Mouse (Mus musculus) lung, adult 18-20 months (tissue): ENCODE data around the gene Tatdn3.

Source experiments
- DNase-seq, 2 experiments: peaks; one replicate each; pipeline ENCODE4 v3.0.0; 2022; ENCODE audit warnings: mixed read lengths in 2 of 2

The Tatdn3 gene

GRCm38 (mm10) chr1:191062781-191063485 lies at the start of gene Tatdn3, which contains the start of gene Nsl1:
TSS of gene Tatdn3 (minus strand) at chr1:191062932.
TSS of gene Nsl1 (plus strand) at chr1:191063012.
- peak; percentile 86 to 88 for DNase-seq

DNA sequence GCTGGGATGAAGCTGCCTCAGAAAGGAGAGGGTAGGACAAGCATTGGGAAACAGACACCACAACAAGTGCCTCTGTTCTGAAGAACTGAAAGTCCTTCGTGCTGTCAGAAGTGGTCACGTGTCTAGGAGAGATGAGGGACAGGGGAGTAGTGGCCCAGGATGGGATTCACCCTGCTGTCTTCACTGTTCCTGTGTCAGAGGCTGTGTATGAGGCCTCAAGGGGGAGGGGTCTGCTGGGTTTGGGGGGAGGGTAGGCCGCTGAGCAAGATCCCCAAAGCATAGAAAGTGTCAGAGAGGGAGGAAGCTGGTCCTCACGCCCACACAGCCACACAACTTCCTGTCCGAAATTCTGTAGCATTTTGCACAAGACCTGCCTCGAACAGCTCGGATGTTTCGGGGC lies 48.4 kb upstream of the Tatdn3 start:
- peak; percentile 28 to 38 for DNase-seq

DNA sequence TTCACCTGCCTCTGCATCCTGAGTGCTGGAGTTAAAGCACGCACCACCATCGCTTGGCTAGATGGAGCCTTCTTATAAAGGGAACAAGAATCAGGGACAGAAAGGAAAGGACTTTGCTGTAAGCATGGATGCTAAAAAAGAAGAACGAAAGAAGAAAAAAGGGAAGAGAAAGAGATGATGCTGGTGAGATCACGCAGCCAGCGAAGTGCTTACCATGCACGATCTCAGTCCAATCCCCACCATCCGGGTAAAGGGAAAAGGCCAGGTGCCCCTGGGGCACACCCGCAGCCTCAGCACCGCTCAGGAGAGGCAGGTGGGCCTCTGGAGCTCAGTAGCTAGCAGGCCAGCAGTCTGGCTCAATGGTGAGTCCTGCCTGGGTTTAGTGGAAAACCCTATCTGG lies 47.2 kb upstream of the Tatdn3 start:
- DNase-seq: no peak

DNA sequence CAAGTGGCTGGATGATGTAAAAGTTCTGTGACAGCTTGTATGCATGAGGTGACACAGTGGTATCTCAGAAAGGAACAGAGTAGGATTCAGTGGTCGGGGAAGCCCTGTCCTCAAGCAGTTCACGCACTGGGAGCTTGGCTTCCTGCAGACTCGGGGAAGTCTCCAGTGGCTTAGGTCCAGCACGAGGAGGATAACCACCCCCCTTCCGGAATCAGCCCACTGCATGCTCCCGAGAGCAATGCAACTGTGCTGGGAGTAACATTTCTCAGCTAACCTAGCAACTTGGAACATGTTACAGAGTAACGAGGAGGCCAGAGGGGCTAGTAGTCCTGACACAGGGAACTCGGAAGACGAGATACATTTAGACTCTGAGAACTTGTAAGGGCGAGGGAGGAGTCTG lies 44.6 kb upstream of the Tatdn3 start:
- no peak for DNase-seq

GRCm38 (mm10) chr1:191105246-191105645 lies 42.5 kb upstream of the Tatdn3 start:
- DNase-seq: no peak

DNA sequence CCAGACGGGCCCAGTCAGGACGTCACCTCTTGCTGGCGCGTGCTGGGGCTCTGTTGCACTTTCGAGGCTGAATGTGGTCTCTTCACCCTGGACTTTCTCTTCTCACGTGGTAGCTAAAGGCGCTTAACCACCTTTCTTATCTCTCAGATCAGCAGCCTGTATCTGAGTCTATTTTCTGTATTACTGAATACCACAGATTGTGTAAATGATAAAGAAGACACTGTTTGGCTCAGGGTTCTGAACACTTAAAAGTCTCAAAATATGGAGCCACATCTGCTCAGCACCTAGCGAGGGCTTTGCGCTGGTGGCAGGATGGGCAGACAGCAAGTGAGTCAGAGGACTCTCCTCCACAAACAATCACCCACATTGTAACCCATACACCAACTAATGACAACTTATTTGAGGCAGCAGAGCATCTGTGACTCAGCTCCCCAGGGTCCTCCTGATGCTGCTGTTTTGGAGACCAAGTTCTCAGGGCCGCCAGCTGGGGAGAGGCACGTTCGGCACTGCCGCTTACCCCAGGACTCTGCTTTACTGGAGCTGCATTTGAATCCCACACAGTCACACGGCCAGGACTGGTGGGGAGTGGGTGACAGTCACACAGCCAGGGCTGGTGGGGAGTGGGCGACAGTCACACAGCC lies 40.1 kb upstream of the Tatdn3 start:
- no peak for DNase-seq

GRCm38 (mm10) chr1:191099772-191100291 lies 37.1 kb upstream of the Tatdn3 start:
- DNase-seq: no peak

DNA sequence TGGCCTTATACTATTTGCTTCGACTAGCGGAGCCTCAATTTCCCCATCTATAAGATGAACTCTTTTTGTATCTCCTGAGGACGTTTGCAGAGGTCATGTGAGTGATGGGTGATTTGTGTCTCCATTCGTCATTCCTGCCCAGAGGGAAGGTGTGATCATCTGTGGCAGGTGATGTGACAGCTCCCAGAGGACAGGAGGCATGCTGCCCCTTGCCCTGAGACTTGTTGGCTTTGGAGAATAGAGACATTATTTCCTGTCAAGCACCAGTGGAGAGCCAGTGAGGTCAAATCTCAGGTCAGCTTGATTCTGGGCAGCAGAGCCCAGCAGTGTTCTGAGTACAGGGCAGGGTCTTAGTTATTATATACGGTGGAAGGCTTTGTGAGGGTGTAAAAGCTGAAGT lies 36.4 kb upstream of the Tatdn3 start:
- no peak for DNase-seq

DNA sequence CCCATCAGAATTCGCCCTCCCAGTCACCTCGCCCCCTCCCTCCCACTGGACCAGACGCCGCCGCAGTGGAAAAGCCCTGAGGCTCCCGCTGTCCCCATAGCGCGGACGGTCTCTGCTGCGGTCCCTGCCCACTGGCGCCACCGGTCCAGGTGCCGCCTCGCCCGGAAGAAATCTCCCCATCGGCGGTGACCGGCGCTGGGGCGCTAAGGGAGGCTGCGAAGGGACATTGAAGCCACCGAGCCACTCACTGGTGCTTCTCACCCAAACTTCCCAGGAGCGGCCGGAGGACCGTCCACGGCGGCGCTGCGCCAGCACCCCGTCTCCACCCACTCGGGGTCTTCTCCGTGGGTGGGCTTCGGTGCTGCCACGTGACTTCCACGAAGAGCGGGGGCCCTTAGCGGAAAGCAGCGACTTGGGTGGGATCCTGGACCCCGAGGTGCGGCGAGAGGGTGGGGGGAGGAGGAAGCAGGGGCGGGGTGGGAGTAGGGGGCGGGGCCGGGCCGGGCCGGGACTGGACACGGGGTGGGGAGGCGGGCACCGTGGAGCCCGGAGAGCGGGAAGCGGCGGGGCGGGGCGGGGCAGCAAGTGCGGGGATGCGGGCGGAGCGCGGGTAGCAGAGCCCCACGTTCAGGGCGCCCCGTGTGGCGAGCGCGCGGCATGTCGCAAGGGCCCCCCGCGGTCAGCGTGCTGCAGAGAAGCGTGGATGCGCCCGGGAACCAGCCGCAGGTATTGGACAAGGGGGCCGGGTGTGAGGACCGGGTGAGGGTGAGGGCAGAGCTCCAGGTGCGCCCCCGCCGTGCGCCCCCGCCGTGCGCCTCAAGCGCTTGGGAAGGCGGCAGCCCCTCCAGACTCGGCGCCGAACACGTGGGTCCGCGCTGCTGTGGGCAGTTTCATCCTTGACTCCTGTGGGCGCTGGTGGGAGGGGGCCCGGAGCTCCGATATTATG lies 35.3 kb upstream of the Tatdn3 start, which contains the start of gene Batf3:
TSS of gene Batf3 (plus strand) at position 46 of the 946 bp plus-strand sequence.
- peak; percentile 31 to 51 for DNase-seq

GRCm38 (mm10) chr1:191096871-191097681 lies 34.3 kb upstream of the Tatdn3 start:
- DNase-seq: no peak

DNA sequence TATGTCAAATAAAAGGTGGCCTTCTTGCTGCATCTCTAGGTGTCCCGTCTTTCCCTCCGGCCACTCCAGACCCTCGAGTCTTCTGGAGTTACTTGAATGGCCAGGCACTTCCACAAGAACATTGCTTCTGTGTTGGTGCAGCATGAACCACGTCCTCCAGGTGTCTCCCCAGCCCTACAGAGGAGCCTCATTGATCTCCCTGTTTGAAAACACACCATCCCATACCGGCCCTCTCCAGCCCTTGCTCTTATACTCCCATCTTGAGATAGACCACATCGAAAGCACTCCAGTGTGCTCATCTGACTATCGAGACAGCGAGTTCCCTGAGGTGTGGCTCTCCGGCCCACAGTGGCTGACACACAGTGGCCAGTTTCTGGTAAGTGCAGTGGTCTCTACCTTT lies 32.3 kb upstream of the Tatdn3 start:
- DNase-seq: no peak

- DNase-seq: no peak
Observed at GRCm38 (mm10) chr1:191093578-191093977, 30.8 kb upstream of the Tatdn3 start.

DNA sequence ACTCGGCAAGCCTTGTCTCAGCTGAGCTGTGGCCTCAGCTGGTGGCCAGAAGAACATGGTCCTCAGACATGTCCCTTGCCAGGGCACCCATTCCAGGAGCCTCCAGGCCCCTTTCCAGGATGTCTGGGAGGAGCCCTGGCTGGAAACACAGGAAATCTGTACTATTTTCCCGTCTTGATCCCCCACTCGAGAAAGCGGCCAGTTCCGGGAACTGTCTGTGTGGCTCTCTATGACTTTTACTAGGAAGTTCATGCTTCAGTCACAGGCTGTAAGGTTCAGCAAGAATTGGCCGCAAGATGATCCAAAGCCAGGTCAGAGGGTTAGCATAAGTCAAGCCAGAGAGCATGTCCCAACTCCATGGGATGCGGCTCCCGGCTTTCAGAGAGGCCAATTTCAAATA lies 29.3 kb upstream of the Tatdn3 start:
- no peak for DNase-seq

DNA sequence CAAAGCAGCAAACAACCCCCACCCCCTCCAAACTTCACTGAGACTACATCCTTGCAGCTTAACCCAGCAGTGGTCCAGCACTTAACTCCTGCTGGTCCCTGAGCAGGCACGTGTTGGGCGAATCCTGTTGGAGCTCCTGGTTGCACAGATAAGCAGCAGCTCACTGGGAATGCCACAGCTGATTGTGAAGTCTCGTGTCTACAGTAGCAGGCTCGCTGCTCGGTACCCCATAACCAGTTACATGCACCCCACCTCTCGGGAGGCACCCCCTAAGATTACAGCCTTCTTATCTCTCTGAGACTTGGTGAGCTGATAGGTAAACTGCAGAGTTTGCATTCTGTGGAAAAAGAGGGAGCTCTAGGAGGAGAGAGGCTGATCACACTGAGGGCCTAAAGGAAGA lies 26.6 kb upstream of the Tatdn3 start:
- DNase-seq: no peak

DNA sequence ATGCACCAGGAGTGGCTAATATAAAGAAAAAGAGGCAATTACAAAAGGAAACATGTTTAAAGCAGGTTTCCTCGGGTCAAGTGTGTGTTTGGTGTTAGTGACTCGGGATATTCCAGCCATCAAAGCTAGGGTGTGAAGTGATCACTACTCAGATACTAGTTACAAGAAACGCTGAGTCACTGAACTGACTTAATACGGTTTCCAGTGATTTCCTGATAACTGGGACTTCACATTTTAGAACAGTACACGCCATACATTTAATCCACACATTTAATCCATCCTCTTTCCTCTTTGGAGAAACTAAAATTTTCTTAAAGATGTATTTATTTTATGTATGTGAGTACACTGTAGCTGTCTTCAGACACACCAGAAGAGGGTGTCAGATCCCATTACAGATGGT lies 25.2 kb upstream of the Tatdn3 start:
- DNase-seq: no peak

GRCm38 (mm10) chr1:191086960-191087359 lies 24.2 kb upstream of the Tatdn3 start:
- DNase-seq: no peak

- no peak for DNase-seq
Observed at GRCm38 (mm10) chr1:191086304-191086878, 23.7 kb upstream of the Tatdn3 start.

GRCm38 (mm10) chr1:191085597-191085996 lies 22.9 kb upstream of the Tatdn3 start:
- DNase-seq: peak; percentile 34 to 38

DNA sequence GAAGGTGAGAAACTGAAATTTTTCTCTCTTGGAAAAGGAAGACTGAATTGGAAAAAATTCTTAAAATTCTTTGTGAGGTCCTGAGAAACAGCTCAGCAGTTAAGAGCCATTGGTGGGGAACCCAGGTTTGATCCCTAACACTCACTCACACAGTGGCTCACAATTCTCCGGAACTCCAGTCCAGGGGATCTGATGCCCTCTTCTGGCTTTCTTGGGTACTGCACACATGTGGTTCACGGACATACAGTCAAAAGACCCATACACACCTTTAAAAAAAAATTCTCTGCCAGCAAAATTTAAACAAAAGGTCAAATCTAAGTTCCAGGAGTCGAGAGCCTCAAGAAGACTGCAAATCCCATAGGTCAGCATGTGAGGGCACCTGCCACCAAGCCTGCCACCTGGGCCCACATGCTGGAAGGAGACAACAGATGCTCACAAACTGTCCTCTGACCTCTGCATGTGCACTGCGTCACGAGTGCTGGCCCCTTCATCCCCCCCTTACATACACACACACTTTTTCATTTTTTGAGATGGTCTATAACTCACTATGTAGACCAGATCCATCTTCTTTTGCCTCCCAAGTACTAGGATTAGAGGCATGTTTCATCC lies 22.3 kb upstream of the Tatdn3 start:
- peak; percentile 45 for DNase-seq

GRCm38 (mm10) chr1:191083230-191083629 lies 20.5 kb upstream of the Tatdn3 start:
- DNase-seq: no peak

DNA sequence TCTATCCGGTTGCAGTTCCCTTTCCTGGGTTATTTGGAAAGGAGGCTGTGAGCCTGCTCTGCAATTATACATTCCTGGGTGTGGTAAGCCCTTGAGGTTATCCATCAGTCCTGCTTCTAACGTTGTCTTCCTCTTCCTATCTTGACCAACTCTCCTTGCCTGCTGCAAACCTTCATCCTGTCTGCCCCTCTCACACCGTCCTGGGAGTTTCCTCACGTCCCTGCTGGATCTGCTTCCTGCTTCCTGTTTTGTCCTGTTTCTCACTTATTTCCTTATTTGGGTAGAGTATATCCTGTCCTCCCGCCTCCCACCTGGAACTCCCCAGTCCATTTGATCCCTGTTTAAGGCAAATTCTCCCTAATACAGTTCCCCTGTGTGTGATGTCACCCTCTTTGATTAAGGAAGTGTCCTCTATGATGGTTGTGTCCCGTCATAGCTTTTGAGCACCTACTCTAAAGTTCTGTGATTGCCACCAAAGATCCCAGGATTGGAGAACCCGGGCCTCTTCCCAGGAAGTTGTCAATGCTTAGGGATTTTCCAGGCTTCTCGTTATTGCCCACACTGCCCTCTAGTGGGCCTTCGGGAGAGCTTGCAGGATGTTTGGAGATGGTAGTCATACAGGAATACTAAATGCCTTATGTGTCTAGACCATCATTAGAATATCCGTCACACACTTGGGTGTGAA lies 12.6 kb upstream of the Tatdn3 start:
- peak; percentile 64 for DNase-seq
